Mouse (Mus musculus): ENCODE measurements around the gene Prex1.

Prex1 gene

GRCm38 (mm10) chr2:166658380-166658779, 55.3 kb downstream of the Prex1 start:
- DNase-seq = no peak

GRCm38 (mm10) chr2:166657451-166658011, 56.1 kb downstream of the Prex1 start:
- no peak for DNase-seq

DNA sequence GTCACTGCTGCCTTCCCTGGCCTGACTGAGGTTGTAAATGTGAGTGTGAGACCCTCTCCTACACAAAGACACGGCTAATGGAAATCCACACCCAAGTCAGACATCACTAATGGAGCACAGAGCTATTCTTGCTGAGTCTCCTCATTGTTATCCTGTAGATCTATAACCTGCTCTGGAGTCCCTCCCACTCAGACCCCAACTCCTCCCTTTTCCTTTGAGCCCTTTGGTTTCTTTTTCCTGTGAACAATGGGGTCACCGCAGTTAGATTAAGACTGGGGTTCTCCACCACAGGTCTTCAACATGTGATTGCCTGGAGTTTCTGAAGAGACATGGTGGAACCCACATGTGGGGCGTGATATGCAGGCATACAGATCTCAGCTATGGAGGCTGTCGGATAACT, 57.0 kb downstream of the Prex1 start:
- no peak for DNase-seq

DNA sequence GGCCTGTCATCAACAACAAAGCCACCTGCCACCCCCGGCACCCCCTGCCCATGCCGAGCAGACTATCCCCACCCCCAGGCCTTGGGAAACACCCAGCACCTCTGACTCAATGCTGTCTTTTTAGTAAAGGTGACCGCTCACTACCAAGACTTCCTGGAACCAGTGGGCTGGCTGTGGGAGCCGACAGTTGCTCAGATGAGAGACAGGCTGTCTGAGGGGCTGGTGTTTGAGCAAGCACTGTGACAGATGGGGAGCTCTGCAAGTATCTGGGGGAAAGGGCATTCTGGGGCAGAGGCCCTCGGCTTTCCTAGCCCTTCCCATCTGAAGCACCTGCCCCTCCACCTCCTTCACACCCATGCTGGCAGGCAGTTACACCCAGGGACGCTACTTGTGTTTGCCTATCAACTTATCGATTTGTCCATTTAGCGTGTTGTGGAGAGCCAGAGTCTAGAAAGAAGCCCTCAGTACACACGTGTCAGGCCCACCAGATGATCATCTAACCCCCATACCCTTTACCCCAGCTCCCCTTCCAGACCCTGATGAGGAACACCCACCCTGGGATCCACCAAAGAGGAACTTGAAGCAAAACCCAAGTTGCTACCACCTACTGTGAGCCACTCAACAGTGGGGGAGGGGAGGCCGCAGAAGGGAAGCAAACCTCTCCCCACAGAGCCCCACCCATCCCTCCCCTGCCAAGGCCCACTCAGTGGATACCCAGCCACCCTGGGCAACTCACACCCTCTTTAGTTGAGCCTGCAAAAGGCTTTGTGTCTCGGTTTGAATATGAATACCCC, 57.7 kb downstream of the Prex1 start:
- DNase-seq = peak; percentile 63

DNA sequence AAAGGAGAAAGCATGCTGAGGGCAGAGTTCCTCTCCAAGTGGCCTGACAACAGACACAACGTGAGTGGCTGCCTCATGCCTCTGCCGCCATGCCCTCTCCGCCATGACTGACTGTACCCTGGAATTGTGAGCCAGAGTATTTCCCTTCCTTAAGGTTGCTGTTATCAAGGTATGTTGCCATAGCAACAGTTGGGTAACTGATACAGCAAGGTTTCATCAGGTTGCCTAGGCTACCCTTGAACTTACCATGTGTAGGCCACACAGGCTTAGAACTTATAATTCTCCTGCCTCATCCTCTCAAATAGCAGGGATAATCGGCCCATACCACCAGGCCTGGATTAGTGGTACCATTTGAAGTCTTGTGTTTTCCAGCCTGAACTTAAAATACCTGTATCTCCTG, 58.3 kb downstream of the Prex1 start:
- no peak for DNase-seq

DNA sequence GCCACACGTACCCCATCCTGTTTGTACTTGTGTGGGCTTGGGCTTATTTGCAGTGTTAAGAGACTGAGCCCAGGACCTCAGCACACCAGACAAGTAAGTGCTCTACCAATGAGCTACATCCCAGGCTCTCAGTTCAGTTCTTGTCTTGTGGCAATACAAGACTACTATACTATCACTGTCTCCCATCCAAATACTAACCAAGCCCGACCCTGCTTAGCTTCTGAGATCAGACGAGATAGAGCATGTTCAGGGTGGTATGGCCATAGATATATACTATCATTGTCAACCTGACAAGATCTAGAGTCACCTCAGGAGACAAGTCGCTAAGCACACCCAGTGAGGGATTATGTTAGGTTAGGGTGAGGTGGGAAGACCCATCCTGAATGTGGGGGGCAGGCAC, 58.8 kb downstream of the Prex1 start:
- no peak for DNase-seq

GRCm38 (mm10) chr2:166653564-166653963, 60.1 kb downstream of the Prex1 start:
- DNase-seq = no peak

- no peak for DNase-seq
These were observed 61.0 kb downstream of the Prex1 start for GRCm38 (mm10) chr2:166652672-166653071.

- DNase-seq = no peak
These were observed 62.2 kb downstream of the Prex1 start for GRCm38 (mm10) chr2:166651317-166652030.

DNA sequence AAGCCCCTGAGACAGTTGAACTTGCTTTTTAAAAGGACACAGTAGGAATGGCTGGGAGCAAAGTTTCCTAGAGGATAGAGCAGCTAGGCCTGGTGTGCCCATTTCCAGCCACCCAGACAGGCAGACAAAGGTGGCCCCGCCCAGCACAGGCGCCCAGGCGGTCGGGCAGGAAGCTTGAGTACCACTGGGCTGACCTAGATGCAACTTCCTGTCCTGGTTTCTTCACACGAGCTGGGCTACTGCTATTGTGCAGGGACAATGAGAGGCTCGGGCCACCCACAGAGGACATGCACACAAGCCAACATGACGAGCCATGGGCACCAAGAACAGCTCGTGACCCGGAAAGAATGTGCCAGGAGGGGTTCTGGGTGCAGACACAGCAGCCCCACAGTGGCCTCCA, 63.2 kb downstream of the Prex1 start:
- peak; percentile 36 for DNase-seq

- DNase-seq = no peak
These were observed 66.4 kb downstream of the Prex1 start for GRCm38 (mm10) chr2:166647242-166647641.

DNA sequence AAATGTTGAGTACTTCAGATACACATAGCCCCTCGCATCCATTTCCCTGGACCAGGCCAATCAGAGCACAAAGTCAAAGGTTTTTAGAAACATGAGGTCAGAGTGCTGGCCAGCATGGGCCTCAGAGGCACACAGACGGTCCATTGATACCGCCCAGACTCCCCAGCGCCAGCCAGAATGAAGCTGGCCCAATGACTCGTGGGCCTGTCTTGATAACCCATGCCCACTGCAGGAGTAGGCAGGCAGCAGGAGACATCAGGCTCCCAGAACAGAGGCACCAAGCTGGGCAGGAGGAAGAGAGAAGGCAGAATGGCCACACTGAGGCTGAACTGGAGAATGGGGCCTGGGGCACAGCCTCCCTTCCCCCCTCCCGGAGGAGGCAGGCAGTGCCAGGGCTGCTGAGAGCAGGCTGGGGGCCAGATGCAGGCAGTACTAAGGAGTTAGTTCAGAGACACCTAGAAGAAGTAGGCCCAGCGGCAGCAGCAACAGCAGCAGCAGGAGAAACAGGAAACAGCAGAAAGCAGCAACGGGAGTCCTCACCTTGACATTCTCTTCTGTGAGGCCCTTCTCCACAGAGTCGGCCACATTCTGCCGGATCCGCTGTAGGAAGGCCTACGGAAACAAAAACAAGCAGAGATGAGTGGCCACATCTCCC, 67.1 kb downstream of the Prex1 start:
- DNase-seq = no peak

GRCm38 (mm10) chr2:166644816-166645215, 68.8 kb downstream of the Prex1 start:
- DNase-seq = no peak

DNA sequence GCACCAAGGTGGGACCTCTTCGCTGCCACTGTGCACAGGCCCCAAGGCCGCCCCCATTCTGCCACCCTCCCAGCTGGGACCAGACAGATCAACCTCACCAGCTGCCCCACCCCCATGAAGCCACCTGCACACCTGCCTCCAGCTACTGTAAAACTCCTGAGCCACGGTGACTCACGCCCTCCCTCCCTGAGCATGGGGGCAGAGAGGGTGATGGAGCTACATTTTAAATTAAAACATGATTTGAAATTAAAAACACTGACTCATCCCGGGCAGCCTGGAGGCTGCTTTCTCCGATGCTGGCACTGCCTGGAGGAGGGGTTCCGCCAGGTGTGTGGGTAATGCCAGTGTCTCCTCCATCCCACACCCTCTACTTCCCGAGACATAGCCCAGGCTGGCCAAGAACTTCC, 71.0 kb downstream of the Prex1 start:
- no peak for DNase-seq

DNA sequence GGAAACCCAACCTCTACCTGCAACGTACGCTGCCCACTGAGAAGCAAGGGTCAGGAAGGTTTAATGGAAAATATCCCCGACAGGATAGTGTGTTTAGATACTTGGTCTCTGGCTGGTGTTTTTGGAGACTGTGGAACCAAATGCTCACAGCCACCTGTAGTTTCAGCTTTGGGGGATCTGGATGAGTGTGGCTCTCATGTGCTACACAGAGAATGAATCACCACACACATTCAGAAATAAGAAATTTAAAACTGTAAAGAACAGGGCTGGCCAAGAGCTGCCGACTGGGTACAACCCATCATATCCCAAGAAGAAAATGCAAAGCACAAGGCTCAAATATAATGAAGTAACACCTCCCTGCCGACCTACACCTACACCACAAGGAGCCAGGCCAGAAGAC, 73.9 kb downstream of the Prex1 start:
- DNase-seq = no peak

GRCm38 (mm10) chr2:166638947-166639641, 74.5 kb downstream of the Prex1 start:
- no peak for DNase-seq

DNA sequence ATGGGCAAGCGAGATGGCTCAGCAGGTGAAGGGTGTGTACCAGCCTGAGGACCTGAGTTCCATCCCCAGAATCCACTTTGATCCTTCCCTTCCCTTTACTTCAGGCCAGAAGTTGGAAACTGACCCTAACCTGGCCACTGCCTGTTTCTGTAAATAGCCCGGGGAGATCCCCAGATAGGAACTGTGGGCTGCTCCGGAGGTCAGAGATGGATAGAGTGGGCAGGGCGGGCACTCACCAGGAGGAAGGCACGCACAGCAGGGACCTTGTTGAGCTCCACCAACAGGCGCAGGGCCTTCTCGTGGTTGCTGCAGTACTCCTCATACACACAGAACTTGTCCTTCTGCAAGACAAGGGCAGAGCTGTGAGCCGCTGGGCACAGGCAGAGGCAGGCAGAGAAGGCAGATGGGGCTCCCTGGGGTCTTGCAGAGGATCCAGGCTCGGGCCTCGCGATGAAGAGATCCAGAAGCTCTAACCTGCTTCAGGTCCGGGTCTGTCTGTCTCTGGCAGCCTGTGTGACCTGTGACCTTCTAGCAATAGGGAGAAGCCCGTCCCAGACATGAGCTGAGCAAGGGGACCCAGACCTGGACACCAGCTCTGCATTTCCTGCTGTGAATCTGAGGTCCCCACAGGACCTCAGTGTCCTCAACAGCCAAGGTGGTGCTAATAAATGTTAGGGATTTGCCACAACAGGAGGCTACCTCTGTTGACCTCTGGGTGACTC, 75.4 kb downstream of the Prex1 start:
- no peak for DNase-seq

GRCm38 (mm10) chr2:166637673-166637990, 76.0 kb downstream of the Prex1 start:
- DNase-seq = no peak

DNA sequence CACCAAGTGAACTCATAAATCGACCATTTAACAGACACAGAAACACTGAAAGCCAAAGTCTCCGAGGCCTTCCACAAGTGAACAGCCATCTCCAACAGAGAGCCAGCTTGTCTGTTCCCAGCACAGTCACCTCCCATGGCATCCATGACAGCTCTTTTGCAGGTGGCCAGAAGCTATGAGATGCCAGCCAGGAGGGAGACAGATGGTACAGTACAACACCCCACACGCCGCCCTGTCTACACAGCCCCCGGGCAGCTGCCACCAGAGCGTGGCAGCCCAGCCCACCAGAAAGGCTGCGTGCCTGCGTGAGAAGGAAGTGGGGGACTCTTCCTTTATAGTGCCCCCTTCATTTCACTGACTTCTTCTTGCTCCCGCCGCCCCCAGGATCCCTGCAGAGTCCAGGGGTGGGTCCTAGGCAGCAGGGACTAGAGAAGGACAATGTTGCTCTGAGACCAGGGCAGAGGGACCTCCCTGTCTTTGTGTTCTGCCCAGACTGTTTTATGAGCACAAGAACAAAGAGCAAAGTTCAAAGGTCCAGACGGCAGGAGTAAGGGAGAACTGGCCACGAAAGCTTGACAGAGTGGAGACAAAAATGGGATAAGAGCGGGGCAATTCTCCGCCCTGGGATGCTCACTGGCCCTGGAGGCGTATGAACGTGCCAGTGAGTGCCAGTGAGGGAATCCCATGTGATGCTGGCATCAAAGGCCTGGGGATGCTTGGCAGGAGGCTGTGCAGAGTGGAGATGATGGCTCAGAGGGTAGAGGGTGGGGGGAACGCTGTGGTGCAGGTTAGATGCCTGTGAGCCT, 76.6 kb downstream of the Prex1 start:
- no peak for DNase-seq

DNA sequence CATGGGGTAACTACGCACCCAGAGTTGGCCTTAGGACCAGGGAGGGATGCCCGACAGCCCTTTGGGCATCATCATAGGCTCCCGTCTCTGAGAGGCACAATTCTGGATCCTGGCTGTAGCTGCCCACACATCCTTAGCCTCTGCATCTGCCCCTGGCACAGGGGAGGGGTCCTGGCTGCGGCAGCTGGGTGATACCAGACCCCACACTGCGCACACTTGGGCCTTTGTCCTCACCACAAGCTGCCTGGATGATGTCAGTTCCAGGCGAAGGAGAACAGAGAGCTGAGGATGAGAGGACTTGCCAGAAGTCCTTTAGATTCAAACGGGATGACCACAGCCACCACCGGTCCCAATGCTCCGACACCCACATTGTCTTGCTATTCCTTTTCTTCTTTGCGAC, 78.1 kb downstream of the Prex1 start:
- DNase-seq = no peak

- no peak for DNase-seq
These were observed 80.9 kb downstream of the Prex1 start for GRCm38 (mm10) chr2:166632571-166633361.
